Mouse (Mus musculus) embryonic facial prominence, embryonic 15.5 days (tissue): ENCODE measurements around the gene Xpo4. TPM values are rescaled to one million over a fixed set of nuclear protein-coding genes. Genes with fewer than 3 reads are reported as not detected.
"Not testable (repeated sequence)": the region's sequence is repeated elsewhere in the genome, so short reads cannot be mapped to it uniquely, and the experiment has no call there.

Experiments used
- ATAC-seq: fragments of 200-750 bp; cut with Nextera tagmentation; 2 replicates; pipeline ENCODE4 v1.8.0; 2017; ENCODE audit warnings: low read depth, moderate TSS enrichment; ENCODE audit not compliant: insufficient number of reproducible peaks, low FRiP score, low TSS enrichment
- H3K27ac ChIP-seq: fragments of 300-500 bp; sonication (generic); replicated peaks from 2 replicates; pipeline ENCODE4 v1.5.1; 2015; ENCODE audit warnings: mild to moderate bottlenecking, inconsistent platforms
- H3K27me3 ChIP-seq: fragments of 300-500 bp; sonication (generic); 2 replicates; pipeline ENCODE4 v1.6.1; 2015; ENCODE audit warnings: inconsistent platforms
- H3K36me3 ChIP-seq: fragments of 300-500 bp; sonication (generic); 2 replicates; pipeline ENCODE4 v1.6.1; 2015; ENCODE audit warnings: mild to moderate bottlenecking, inconsistent platforms
- H3K4me1 ChIP-seq: fragments of 300-500 bp; sonication (generic); 2 replicates; pipeline ENCODE4 v1.6.1; 2015; ENCODE audit warnings: inconsistent platforms
- H3K4me2 ChIP-seq: fragments of 300-500 bp; sonication (generic); replicated peaks from 2 replicates; pipeline ENCODE4 v1.6.1; 2015; ENCODE audit warnings: mild to moderate bottlenecking, inconsistent platforms
- H3K4me3 ChIP-seq: fragments of 300-500 bp; sonication (generic); replicated peaks from 2 replicates; pipeline ENCODE4 v1.5.1; 2015; ENCODE audit warnings: mild to moderate bottlenecking, inconsistent platforms
- H3K9ac ChIP-seq: fragments of 300-500 bp; sonication (generic); 2 replicates; pipeline ENCODE4 v1.6.1; 2015; ENCODE audit warnings: inconsistent platforms
- H3K9me3 ChIP-seq: fragments of 300-500 bp; sonication (generic); replicated peaks from 2 replicates; pipeline ENCODE4 v1.6.1; 2016; ENCODE audit warnings: inconsistent platforms
- WGBS: fragments of 180-500 bp; shearing (Covaris S2); methylation state at CpG from one replicate; pipeline ENCODE4 v1.1.7; 2015; 5-methylcytosine and 5-hydroxymethylcytosine counted together
- polyA plus RNA-seq: library from polyadenylated mRNA; unstranded; fragments of >200 nt; fragmentation: Nextera tagmentation; extraction: Ambion mirVana; gene quantifications from 2 replicates; pipeline ENCODE4 v1.2.1, GENCODE M21; 2015

The Xpo4 gene
- polyA plus RNA-seq, 1 experiment from 2014 or later, result 20.3 TPM

- ATAC-seq, result no peak
- H3K4me1 ChIP-seq, result no peaks in the 10 kb centered on the region
- no peak overlapping the region for H3K9ac ChIP-seq
- no peaks in the 10 kb centered on the region for H3K9me3 ChIP-seq
- 40% methylated on average over 5 of the region's 5 CpGs for WGBS
- no peak overlapping the region for H3K4me3 ChIP-seq
- no peaks in the 10 kb centered on the region for H3K36me3 ChIP-seq
- H3K27me3 ChIP-seq, result no peaks in the 10 kb centered on the region
- no peak overlapping the region for H3K27ac ChIP-seq
- H3K4me2 ChIP-seq, result no peak overlapping the region
These were observed 14.8 kb upstream of the Xpo4 start for GRCm38 (mm10) chr14:57679958-57680535.

GRCm38 (mm10) chr14:57679523-57679922 is 14.3 kb upstream of the Xpo4 start:
- Histone ChIP-seq H3K9ac (no peak overlapping the region), H3K4me2 (no peak overlapping the region), H3K4me3 (no peak overlapping the region), H3K4me1 (no peaks in the 10 kb centered on the region), H3K27me3 (no peaks in the 10 kb centered on the region), H3K27ac (no peak overlapping the region), H3K9me3 (no peaks in the 10 kb centered on the region), H3K36me3 (no peaks in the 10 kb centered on the region)
- no peak for ATAC-seq
- 36% methylated on average over 1 of the region's 1 CpGs for WGBS

- no peak overlapping the region for H3K27ac ChIP-seq
- H3K9me3 ChIP-seq, result no peaks in the 10 kb centered on the region
- WGBS, result 26% methylated on average over 2 of the region's 2 CpGs
- H3K36me3 ChIP-seq, result no peaks in the 10 kb centered on the region
- no peak for ATAC-seq
- no peak overlapping the region for H3K9ac ChIP-seq
- H3K27me3 ChIP-seq, result no peaks in the 10 kb centered on the region
- H3K4me1 ChIP-seq, result no peaks in the 10 kb centered on the region
- H3K4me2 ChIP-seq, result no peak overlapping the region
- H3K4me3 ChIP-seq, result no peak overlapping the region
These were observed 10.3 kb upstream of the Xpo4 start for GRCm38 (mm10) chr14:57675481-57675880.

GRCm38 (mm10) chr14:57665628-57665950 is 359 bp upstream of the Xpo4 start:
- Histone ChIP-seq H3K9ac (peak overlapping the region; percentile 93), H3K9me3 (no peaks in the 10 kb centered on the region), H3K27ac (peak overlapping the region; percentile 96), H3K4me1 (peaks cover 10% of the 10 kb centered on the region), H3K4me3 (peak overlapping the region; percentile 89), H3K27me3 (no peaks in the 10 kb centered on the region), H3K36me3 (no peaks in the 10 kb centered on the region), H3K4me2 (peak overlapping the region; percentile 83)
- ATAC-seq, result no peak
- WGBS, result 8% methylated on average over 10 of the region's 10 CpGs

- H3K4me1 ChIP-seq, result peaks cover 10% of the 10 kb centered on the region
- no peaks in the 10 kb centered on the region for H3K9me3 ChIP-seq
- peak overlapping the region; percentile 93 for H3K9ac ChIP-seq
- no peaks in the 10 kb centered on the region for H3K27me3 ChIP-seq
- peak overlapping the region; percentile 83 for H3K4me2 ChIP-seq
- 0 out of 2 replicates have a peak, but pooled peaks have one; percentile 12 for ATAC-seq
- WGBS, result under 1% methylated on average over 19 of the region's 19 CpGs
- peak overlapping the region; percentile 89 for H3K4me3 ChIP-seq
- peak overlapping the region; percentile 96 for H3K27ac ChIP-seq
- no peaks in the 10 kb centered on the region for H3K36me3 ChIP-seq
These were observed 864 bp downstream of the Xpo4 start for GRCm38 (mm10) chr14:57664311-57664821.

- Histone ChIP-seq H3K9ac (0 out of 2 replicates have a peak overlapping the region, but pooled peaks have one; percentile 93), H3K27me3 (no peaks in the 10 kb centered on the region), H3K4me2 (peak overlapping the region; percentile 83), H3K27ac (no peak overlapping the region), H3K36me3 (no peaks in the 10 kb centered on the region), H3K4me3 (peak overlapping the region; percentile 89), H3K9me3 (no peaks in the 10 kb centered on the region), H3K4me1 (peaks cover 10% of the 10 kb centered on the region)
- ATAC-seq, result no peak
- WGBS, result 36% methylated on average over 1 of the region's 1 CpGs
These were observed 1.6 kb downstream of the Xpo4 start for GRCm38 (mm10) chr14:57663630-57664029.

- 96% methylated on average over 4 of the region's 4 CpGs for WGBS
- no peak for ATAC-seq
These were observed 6.9 kb downstream of the Xpo4 start for GRCm38 (mm10) chr14:57658301-57658700.

GRCm38 (mm10) chr14:57657500-57657899 is 7.7 kb downstream of the Xpo4 start:
- no peak overlapping the region for H3K4me3 ChIP-seq
- no peaks in the 10 kb centered on the region for H3K36me3 ChIP-seq
- H3K4me2 ChIP-seq, result no peak overlapping the region
- H3K27ac ChIP-seq, result no peak overlapping the region
- no peaks in the 10 kb centered on the region for H3K9me3 ChIP-seq
- no peak overlapping the region for H3K9ac ChIP-seq
- no peak for ATAC-seq
- WGBS, result 93% methylated on average over 2 of the region's 2 CpGs
- no peaks in the 10 kb centered on the region for H3K27me3 ChIP-seq
- H3K4me1 ChIP-seq, result no peaks in the 10 kb centered on the region

More at GRCm38 (mm10) chr14:57658301-57658700, 6.9 kb downstream of the Xpo4 start:
- no peaks in the 10 kb centered on the region for H3K36me3 ChIP-seq
- no peaks in the 10 kb centered on the region for H3K4me1 ChIP-seq
- H3K27me3 ChIP-seq, result no peaks in the 10 kb centered on the region
- no peak overlapping the region for H3K9ac ChIP-seq
- no peak overlapping the region for H3K4me2 ChIP-seq
- no peak overlapping the region for H3K27ac ChIP-seq
- no peak overlapping the region for H3K4me3 ChIP-seq
- no peaks in the 10 kb centered on the region for H3K9me3 ChIP-seq

- H3K27ac ChIP-seq, H3K9ac ChIP-seq, H3K4me3 ChIP-seq, H3K36me3 ChIP-seq, H3K9me3 ChIP-seq, ATAC-seq, H3K27me3 ChIP-seq, H3K4me2 ChIP-seq, H3K4me1 ChIP-seq: not testable (repeated sequence)
- WGBS, result 99% methylated on average over 3 of the region's 3 CpGs
These were observed 8.7 kb downstream of the Xpo4 start for GRCm38 (mm10) chr14:57656519-57656918.

- Histone ChIP-seq H3K4me2 (no peak overlapping the region), H3K9ac (no peak overlapping the region), H3K4me1 (no peaks in the 10 kb centered on the region), H3K4me3 (no peak overlapping the region), H3K9me3 (no peaks in the 10 kb centered on the region), H3K27ac (no peak overlapping the region), H3K27me3 (no peaks in the 10 kb centered on the region), H3K36me3 (no peaks in the 10 kb centered on the region)
- ATAC-seq, result no peak
These were observed 15.7 kb downstream of the Xpo4 start for GRCm38 (mm10) chr14:57649501-57649900.

- no peak overlapping the region for H3K9ac ChIP-seq
- 64% methylated on average over 4 of the region's 4 CpGs for WGBS
- no peak for ATAC-seq
- no peak overlapping the region for H3K4me2 ChIP-seq
- H3K27ac ChIP-seq, result no peak overlapping the region
- H3K9me3 ChIP-seq, result no peaks in the 10 kb centered on the region
- no peaks in the 10 kb centered on the region for H3K4me1 ChIP-seq
- peaks cover 2% of the 10 kb centered on the region; the same call in 1 of the 2 replicates for H3K36me3 ChIP-seq
- no peaks in the 10 kb centered on the region for H3K27me3 ChIP-seq
- H3K4me3 ChIP-seq, result no peak overlapping the region
These were observed 19.1 kb downstream of the Xpo4 start for GRCm38 (mm10) chr14:57646155-57646554.

GRCm38 (mm10) chr14:57639153-57639552 is 26.1 kb downstream of the Xpo4 start:
- H3K4me1 ChIP-seq, result no peaks in the 10 kb centered on the region
- peaks cover 2% of the 10 kb centered on the region; the same call in 1 of the 2 replicates for H3K36me3 ChIP-seq
- H3K9ac ChIP-seq, result no peak overlapping the region
- no peak overlapping the region for H3K4me3 ChIP-seq
- WGBS, result 91% methylated on average over 3 of the region's 3 CpGs
- ATAC-seq, result no peak
- no peak overlapping the region for H3K27ac ChIP-seq
- no peak overlapping the region for H3K4me2 ChIP-seq
- no peaks in the 10 kb centered on the region for H3K27me3 ChIP-seq
- H3K9me3 ChIP-seq, result no peaks in the 10 kb centered on the region
